Mouse (Mus musculus) mouse embryonic stem cell (cell line): Measurements from ENCODE around the gene Fhl3.

Source experiments
- in situ Hi-C, 2 experiments: fragments of 300-500 bp; cut with MboI; formaldehyde crosslinking; loops; 1 replicate in 1 of 2; 3 replicates in 1 of 2; pipeline ENCODE4 v1.14.3; 2019 to 2020; ENCODE audit warnings: low sequenced_read_pairs in 2 of 2, low pct_unique_long_range_greater_than_20kb in 1 of 2, mixed read lengths in 1 of 2; ENCODE audit not compliant: unreplicated experiment in 1 of 2

Gene Fhl3

DNA sequence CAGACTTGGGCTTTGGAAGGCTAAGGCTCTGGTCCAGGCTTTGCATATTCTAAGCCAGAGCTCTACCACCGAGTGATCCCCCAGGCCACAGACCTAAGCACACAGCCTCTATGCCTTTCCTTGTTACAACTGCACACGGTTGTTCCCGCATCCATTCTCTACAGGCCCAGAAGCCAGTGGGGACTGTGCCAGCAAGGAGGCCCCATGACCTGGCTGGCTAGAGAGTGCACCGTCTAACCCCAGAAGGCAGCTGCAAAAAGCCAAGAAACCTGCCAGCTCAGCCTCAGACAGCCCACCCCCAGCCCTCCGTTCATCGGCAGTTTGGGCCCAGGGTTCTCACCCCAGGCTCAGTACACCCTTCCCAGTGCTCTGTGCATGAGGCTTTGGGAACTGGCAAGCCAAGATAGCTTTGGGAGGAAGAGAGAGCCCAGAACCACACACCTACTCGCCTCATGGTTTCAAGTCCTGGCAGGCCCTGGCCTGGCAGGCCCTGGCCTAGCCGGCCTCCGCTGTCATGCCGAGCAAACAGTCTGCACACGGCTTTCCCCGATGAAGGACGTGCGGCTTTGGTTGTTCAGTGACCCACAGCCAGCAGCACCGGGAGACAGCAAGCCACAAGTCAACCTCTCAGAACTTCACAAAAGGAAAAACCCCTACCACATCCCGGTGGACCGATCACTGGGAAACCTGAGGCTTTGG is 26.0 kb upstream of the Fhl3 start:
- in situ Hi-C loops, result loop anchor here (10.0 to 25.0 kb wide), 3 partner anchors 330 to 712 kb away; no protein-coding TSS in a partner anchor

DNA sequence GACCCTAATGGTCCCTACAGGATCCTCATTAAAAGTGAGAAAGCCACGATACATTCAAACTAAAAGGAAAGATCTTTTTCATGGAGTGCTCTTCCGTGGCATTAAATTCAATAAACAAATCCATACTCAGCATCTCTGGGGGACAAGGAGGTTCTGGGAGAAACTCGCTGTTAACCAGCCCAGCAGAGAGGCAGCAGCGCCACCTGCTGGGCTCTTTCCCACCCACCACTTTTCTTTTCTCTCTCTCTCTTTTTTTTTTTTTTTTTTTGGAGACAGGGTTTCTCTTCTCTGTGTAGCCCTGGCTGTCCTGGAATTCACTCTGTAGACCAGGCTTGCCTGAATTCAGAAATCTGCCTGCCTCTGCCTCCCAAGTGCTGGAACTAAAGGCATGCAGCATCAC is 25.5 kb upstream of the Fhl3 start:
- in situ Hi-C loops, result loop anchor here in 1 of 2 experiments (10.0 kb wide), 1 partner anchor 330 kb away; no protein-coding TSS in a partner anchor

DNA sequence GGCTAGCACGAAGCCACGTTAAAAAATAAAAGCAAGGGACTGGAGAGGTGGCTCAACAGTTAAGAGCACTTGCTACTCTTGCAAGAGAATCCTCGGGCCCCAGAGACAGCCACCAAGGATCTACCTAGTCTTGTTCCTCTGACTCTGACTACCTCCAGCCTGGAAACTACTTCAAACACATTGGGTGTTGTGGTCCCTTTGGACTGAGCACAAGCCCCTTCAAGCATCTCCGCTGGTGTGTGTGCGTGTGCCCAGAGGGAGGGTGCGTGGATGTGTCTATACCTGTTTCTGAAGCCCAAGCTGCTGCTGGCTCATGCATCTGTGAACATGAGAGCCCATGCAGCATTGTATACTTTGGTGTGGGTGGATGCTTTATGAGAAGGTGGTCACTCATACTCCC is 24.5 kb upstream of the Fhl3 start:
- in situ Hi-C loops, result loop anchor here in 1 of 2 experiments (10.0 kb wide), 1 partner anchor 331 kb away; no protein-coding TSS in a partner anchor

DNA sequence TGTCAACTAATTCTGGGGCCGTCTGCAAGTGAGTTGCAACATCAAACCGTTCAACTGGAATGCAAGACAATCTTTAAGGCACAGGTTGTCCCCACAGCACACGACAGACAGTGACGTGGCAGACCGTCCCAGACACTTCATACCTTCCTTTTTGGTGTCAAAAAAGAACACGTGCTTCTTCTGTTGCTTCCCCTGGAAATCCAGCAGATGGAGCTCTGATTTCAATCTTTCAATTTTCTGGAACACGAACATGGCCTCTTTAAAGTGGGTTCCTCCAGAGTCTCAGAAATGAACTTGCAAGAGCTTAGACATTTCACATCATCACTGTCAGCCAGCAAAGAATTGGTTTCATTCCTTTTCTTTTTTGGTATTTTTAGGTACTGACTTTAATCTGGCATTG is 18.2 kb upstream of the Fhl3 start:
- in situ Hi-C loops, result no loop called here

DNA sequence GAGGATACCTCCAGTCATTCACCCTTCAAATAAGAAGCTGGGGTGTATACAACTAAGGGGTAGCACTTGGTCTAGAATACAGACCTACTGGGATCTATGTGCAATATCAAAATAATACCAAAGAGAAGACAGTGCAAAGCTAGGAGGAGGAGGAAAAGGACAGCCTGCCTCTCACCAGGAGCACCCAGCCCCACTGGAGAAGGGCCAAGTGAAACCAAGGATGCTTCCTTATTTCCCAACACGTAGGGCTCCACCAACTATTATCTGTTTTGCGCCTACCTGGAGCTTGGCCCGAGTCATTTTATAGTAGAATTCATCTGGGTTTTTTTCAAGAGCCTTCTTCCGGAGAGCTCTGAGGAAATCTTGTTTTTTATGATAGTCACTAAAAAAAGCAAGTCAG is 17.0 kb upstream of the Fhl3 start:
- in situ Hi-C loops, result no loop called here

DNA sequence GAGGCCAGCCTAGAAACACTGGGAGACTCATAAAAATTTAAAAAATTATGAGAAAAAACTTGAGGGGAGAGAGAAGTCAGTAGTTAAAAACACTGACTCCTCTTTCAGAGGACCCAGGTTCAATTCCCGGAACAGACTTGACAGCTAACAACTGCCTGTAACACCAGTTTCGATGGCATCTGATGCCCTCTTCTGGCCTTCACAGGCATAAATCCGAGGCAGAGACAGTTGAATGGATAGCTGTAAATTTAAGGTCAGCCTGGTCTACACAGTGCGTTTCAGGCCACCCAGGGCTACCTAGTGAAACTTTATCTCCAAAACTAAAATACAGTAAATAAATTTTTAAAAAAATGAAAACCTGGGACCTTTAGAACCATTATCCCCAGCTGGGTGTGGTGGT is 15.5 kb upstream of the Fhl3 start:
- in situ Hi-C loops, result no loop called here

DNA sequence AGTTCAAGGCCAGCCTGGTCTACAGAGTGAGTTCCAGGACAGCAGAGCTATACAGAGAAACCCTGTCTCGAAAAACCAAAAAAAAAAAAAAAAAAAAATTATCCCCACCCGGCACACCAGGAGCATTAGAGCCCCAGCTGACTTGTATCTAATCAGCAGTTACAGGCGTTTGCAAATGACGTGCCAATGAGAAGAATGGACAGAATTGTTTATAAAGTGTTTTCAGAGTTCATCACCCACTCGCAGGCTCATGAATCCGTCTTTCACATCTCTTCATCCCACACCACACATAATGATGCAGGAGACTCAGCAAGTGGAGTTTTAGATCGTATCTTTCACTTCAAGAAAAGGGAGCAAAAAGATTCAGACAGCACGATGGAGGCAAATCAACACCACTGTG is 15.0 kb upstream of the Fhl3 start:
- in situ Hi-C loops, result no loop called here

DNA sequence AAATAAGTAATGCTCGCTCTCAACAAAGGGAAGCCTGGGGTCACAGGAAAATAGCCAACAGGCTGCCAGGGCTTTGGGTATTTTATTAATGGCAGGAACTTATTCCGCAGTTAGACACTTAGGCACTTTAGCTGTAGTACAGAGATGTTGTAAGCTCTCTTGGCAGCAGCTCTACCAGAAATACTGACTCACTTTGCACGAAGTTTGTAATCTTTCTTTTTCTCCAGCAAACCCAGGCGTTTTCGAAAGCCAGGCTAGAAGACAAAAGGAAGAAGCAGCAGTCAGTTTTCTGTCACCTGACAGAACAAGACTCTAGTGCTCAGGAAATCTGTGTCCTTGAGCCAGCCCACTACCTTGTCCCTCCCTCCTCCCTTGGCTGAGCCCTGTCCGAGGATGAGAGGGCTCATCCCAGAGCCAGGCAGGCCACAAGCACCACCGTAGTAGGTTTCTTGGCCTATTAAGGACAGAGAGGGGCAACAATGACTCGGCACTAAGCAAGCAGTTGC is 14.6 kb upstream of the Fhl3 start:
- in situ Hi-C loops, result no loop called here

DNA sequence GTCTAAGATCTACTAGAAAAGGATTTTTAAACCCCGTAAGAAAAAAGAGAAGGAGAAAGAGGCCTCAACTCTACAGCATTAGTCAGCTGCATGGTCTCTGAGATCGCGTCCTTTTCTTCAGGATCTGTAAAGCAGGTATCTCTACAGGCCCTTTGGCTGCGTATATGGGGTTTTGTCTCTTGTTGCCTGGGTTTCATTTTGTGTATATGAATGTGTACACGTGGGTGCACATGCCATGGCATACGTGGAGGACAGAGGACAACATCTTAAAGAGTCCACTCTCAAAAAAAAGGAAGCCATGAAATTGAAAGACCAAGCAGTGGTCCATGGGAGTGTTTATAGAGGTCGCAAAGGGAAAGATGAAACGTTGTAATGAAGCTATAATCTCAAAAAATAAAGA is 9.0 kb upstream of the Fhl3 start:
- in situ Hi-C loops, result no loop called here

DNA sequence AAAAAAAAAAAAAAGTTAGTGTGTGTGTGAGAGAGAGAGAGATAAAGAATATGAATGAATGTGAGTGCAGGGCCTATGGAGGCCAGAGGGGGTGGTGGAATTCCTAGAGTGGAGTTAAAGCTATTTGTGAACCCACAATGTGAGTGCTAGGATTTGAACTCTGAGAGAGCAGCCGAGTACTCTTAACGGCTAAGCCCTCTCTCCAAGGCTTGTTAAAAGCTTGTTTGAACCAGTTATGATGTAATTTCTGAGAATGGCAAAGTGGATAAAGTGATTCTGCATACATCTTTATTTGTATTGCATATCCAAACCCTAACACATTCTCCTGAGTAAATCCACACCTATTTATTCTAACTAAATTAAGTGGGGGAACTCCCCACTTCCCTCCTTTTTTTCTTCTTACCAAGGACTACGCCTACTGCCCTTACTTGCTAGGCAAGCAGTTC is 8.1 kb upstream of the Fhl3 start:
- in situ Hi-C loops, result no loop called here

DNA sequence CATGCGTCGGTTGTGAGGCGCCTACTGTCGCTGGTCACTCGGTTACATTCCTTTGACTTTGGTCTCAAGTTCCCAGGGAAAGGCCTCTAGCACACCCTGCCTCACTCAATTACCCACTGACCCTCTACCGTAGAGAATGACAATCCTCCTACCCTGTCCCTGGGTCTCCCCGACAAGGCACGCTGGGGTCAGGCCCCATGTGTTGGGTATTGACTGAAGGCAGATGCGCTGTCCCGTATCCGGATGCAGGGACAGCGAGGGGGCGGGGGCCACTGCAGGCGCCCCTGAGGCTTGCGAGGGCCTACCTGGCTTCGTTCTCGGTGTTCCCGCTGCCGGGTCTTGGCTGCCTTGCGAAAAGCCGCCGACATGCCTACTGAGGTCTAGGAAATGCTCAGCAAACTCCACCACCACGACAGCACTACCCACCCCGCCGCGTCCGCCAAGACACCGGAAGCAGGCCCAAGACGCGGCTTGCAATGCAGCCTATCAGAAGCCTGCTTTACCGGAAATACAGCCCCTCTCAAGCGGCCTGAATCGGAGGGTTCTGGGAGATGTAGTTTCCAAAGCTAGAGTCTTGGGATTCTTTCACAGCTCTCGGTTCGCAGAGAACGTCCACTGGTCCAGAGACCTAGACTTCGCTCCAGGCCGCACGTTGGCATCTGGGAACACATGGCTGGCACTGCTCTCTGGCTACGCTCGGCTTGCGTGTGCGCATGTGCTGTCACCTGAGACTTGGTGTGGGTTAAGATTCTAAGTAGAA is 7.2 kb upstream of the Fhl3 start, which contains the start of gene Utp11:
Gene Utp11 (minus strand): TSS at position 466 of the 760 bp plus-strand sequence.
- in situ Hi-C loops, result no loop called here

DNA sequence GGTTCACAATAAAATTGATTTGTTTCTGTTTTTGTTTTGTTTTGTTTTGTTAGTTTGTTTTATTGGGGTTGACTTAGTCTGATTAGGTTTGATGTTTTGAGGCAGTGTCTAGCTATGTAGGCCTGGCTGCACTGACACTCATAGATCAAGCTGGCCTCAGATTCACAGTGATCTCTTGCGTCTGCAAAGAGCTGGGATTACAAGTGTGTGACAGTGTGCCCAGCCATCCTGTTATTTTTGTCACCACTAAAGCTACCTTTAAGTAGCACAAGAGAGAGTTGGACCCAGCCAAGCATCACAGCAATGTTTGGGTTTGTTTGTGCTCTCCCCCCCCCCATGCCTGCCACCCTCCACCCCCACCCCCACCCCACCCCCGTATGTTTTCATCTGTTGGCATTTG is 5.9 kb upstream of the Fhl3 start:
- in situ Hi-C loops, result no loop called here

DNA sequence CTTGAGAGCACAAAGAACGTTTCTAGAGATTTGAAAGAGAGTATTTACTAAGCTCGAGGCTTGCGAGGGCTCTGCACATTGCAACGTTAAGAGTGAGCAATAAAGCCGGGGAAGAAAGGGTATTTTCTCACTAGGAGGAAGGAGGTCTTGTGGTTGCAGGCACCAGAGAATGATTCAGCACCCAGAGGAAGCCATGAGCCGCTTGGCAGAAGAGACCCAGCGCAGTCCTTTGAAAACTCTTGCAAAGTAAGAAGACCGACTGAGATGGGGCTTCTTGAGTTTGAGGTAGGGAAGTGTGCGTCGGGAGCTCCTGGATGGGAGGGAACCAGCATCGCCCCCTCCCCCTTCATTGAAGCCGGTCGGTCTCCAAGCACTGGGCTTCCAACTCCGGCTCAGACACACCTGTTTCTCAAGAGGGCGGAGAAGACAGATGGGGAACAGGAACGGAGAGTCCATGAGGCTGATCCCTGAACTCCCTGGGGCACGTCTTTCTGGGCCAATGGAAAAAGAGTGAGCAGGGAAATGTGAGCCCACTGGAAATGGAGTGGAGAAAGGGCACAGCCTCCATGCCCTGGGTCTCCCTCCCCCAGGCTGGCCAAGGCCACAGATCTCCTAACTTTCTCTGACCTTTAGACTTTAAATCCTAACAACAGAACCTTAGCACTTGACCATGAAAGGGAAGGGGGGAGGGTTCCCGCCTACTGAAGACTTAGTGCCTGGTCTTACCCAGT is 4.5 kb upstream of the Fhl3 start:
- in situ Hi-C loops, result no loop called here

DNA sequence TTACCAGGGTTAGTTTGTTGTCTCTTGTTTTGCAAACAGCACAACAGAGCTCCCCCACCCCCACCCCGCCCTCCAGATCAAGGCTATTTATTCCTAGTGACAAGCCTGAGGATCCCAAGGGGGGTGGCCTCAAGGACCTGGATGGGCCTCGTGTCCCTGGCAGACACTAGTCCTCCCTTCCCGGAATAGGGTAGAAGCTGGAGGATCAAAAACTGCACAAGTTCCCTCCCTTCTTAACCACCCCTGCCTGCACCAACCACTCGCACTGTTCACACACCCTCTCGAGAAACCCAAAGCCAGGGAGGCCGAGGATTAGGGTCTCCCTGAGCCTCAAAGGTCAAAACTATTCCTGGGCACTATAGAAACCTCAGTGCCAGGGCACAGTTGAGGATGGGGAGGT is 710 bp upstream of the Fhl3 start:
- in situ Hi-C loops, result no loop called here

DNA sequence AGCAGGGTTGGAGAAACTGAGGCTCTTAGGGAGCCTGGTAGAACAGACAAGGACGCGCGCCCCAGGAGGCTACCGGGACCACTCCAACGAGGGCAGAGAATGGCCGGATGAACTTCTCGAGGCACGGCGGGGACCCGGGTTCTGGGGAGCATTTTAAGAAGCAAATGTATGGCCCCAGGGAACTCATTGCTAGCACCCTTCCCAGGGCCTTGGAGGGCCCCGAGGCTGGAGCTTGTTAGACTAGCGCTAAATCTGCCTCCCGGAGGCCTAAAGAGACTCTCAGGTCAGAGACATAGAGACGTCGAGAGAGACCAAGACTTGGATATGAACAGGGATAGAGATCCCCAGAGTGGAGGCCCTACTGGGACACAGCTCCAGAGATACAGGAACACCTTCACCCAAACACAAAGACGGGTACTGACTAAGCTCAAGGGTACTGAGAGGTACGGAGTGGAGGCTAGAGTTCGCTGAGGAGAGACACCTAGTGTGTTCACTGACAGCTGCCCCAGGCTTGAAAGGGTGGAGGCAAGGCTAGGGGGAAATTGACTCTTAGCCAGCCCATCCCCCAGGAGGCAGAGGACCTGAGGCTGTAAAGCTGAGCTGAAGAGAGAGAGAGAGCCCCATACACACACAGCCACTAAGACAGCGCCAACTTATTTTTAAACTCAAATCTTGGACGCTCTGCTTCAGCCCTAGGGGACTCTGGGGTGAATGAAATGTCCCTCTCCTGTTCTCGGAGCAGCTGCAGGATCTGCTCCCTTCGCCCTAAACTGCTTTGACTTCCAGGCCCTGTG is 748 bp downstream of the Fhl3 start:
- in situ Hi-C loops, result no loop called here

DNA sequence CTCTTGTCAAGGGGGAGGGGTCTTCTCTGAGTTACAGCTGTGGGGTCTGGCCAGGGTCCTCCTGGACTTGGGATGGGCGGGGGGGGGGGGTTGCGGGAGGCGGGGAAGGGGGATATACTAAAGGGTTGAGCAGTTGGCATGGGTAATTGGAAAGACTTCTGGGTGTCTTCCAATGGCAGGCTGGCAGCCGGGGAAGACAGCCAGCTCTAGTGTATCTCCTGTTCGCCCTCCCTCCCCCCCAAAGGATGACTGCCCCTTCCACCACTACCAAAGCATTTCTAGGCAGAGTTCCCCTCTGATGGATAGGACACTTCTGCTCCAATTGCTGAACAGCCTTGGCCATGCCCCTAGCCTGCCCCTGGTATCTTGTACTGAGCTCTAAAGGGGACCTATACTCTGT is 1.4 kb downstream of the Fhl3 start:
- in situ Hi-C loops, result no loop called here

DNA sequence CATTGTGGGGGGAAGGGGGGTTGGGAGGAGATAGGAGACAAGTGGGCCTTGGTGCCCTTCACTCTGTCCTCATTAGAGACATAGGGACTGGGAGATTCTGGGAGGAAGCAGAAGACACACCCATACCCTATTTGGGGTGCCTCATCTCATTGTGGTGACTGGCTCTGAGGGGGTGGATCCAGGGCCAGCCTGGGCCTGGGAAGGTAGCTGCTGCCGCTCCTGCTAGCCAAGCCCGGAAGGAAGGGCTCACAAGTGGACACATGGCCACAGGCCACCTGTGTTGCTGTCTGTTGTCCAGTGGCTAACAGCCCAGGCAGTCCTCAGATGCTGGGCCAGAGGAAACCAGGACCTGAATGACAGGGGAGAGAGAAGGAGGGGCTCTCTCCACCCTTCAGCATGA is 2.9 kb downstream of the Fhl3 start:
- in situ Hi-C loops, result no loop called here
